Mouse (Mus musculus) hindbrain, embryonic 15.5 days (tissue): Measurements from ENCODE around the gene Scrg1. TPM values are rescaled to one million over a fixed set of nuclear protein-coding genes. Genes with fewer than 3 reads are reported as not detected.
"Not testable (repeated sequence)": the region's sequence is repeated elsewhere in the genome, so short reads cannot be mapped to it uniquely, and the experiment has no call there.

Experiments used
- ATAC-seq: fragments of 200-750 bp; cut with Nextera tagmentation; 2 replicates; pipeline ENCODE4 v1.8.0; 2017; ENCODE audit warnings: low read depth, moderate number of reproducible peaks, moderate TSS enrichment; ENCODE audit not compliant: low FRiP score
- H3K27ac ChIP-seq: fragments of 300-500 bp; sonication (generic); replicated peaks from 2 replicates; pipeline ENCODE4 v1.5.1; 2015; ENCODE audit warnings: mild to moderate bottlenecking, inconsistent platforms
- H3K27me3 ChIP-seq: fragments of 300-500 bp; sonication (generic); 2 replicates; pipeline ENCODE4 v1.6.1; 2015; ENCODE audit warnings: control low read depth, inconsistent platforms
- H3K36me3 ChIP-seq: fragments of 300-500 bp; sonication (generic); 2 replicates; pipeline ENCODE4 v1.6.1; 2015; ENCODE audit warnings: control low read depth, inconsistent platforms
- H3K4me1 ChIP-seq: fragments of 300-500 bp; sonication (generic); replicated peaks from 2 replicates; pipeline ENCODE4 v1.6.1; 2015; ENCODE audit warnings: control low read depth, inconsistent platforms
- H3K4me2 ChIP-seq: fragments of 300-500 bp; sonication (generic); 2 replicates; pipeline ENCODE4 v1.6.1; 2015; ENCODE audit warnings: moderate library complexity, mild to moderate bottlenecking, inconsistent platforms
- H3K4me3 ChIP-seq: fragments of 300-500 bp; sonication (generic); 2 replicates; pipeline ENCODE4 v1.5.1; 2015; ENCODE audit warnings: mild to moderate bottlenecking, inconsistent platforms
- H3K9ac ChIP-seq: fragments of 300-500 bp; sonication (generic); 2 replicates; pipeline ENCODE4 v1.6.1; 2015; ENCODE audit warnings: inconsistent platforms
- H3K9me3 ChIP-seq: fragments of 300-500 bp; sonication (generic); 2 replicates; pipeline ENCODE4 v1.6.1; 2016; ENCODE audit warnings: control low read depth, inconsistent platforms
- WGBS: fragments of 180-500 bp; shearing (Covaris S2); methylation state at CpG from one replicate; pipeline ENCODE4 v1.1.7; 2015; 5-methylcytosine and 5-hydroxymethylcytosine counted together
- polyA plus RNA-seq: library from polyadenylated mRNA; unstranded; fragments of >200 nt; fragmentation: Nextera tagmentation; extraction: Ambion mirVana; gene quantifications from 2 replicates; pipeline ENCODE4 v1.2.1, GENCODE M21; 2015

Gene Scrg1
- polyA plus RNA-seq, 1 experiment from 2014 or later: 8.4 TPM

DNA sequence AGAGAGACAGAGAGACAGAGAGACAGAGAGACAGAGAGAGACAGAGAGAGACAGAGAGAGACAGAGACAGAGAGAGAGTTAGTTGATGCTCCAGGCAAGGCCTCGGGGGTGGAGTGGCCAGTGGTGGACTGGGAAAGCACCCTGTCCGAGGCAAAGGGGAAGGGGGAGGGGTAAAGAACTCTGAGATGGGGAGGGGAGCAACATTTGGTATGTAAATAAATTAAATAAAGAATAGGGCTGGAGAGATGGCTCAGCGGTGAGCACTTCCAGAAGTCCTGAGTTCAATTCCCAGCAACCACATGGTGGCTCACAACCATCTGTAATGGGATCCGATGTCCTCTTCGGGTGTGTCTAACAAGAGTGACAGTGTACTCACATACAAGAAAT is 25.8 kb upstream of the Scrg1 start:
- H3K9me3 ChIP-seq, H3K27ac ChIP-seq, H3K4me1 ChIP-seq, H3K27me3 ChIP-seq, H3K9ac ChIP-seq, H3K36me3 ChIP-seq, ATAC-seq, H3K4me2 ChIP-seq, H3K4me3 ChIP-seq: not testable (repeated sequence)
- 58% methylated on average over 5 of the region's 5 CpGs for WGBS

DNA sequence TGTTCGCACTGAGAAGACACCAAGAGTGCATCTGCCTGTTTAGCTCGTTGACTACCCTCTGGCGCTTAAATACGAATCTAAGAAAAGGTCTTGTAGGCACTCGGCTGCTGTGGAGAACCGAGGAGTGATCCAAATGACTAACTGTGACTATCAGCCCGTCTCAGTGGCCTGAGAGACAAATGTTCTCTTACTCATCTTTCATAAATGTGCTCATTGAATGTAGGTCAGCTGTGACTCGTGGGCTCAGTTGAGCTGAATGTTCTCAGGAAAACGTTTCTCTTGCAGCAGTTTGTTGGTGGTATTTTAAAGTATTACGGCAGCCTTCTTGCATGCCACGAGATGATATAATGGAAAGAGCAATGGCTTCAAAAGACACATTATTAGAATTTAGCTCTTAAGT is 24.8 kb upstream of the Scrg1 start:
- H3K36me3 ChIP-seq: no peaks in the 10 kb centered on the region
- H3K9me3 ChIP-seq: no peaks in the 10 kb centered on the region
- no peak overlapping the region for H3K4me2 ChIP-seq
- no peak overlapping the region for H3K4me3 ChIP-seq
- WGBS: 83% methylated on average over 11 of the region's 11 CpGs
- H3K27me3 ChIP-seq: no peaks in the 10 kb centered on the region
- H3K27ac ChIP-seq: no peak overlapping the region
- no peaks in the 10 kb centered on the region for H3K4me1 ChIP-seq
- ATAC-seq: no peak
- H3K9ac ChIP-seq: no peak overlapping the region

DNA sequence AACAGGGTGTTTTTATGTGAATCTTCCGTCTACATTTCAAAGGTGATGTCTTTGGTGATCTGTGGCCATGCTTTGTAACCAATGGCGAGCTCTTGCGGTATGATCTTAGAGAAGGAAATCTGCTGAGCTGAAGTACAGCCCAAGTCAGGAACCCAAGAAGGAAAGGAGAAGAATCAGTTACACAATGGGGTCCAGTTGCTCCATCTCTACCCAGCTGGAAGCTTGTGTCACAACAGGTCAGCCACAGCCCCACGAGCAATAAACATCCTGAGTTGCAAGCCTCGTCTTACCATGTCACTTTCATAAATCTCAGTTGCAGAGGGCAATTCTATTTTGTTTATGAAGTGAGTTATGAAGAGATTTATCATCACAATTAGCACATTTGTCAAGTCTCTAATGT is 22.9 kb upstream of the Scrg1 start:
- no peaks in the 10 kb centered on the region for H3K27me3 ChIP-seq
- ATAC-seq: no peak
- H3K27ac ChIP-seq: no peak overlapping the region
- no peak overlapping the region for H3K4me3 ChIP-seq
- H3K36me3 ChIP-seq: no peaks in the 10 kb centered on the region
- 82% methylated on average over 5 of the region's 5 CpGs for WGBS
- H3K4me2 ChIP-seq: no peak overlapping the region
- no peak overlapping the region for H3K9ac ChIP-seq
- H3K9me3 ChIP-seq: no peaks in the 10 kb centered on the region
- H3K4me1 ChIP-seq: peaks cover 3% of the 10 kb centered on the region; the same call in 1 of the 2 replicates

- H3K27ac ChIP-seq: 0 out of 2 replicates have a peak overlapping the region, but pooled peaks have one; percentile 18
- H3K36me3 ChIP-seq: no peaks in the 10 kb centered on the region
- no peak overlapping the region for H3K9ac ChIP-seq
- H3K9me3 ChIP-seq: no peaks in the 10 kb centered on the region
- H3K27me3 ChIP-seq: no peaks in the 10 kb centered on the region
- 47% methylated on average over 18 of the region's 18 CpGs for WGBS
- 0 out of 2 replicates have a peak overlapping the region, but pooled peaks have one; percentile 12 for H3K4me2 ChIP-seq
- ATAC-seq: peak; percentile 83
- no peak overlapping the region for H3K4me3 ChIP-seq
- H3K4me1 ChIP-seq: peaks cover 3% of the 10 kb centered on the region; the same call in 1 of the 2 replicates
Measured at GRCm38 (mm10) chr8:57435768-57436436, 19.8 kb upstream of the Scrg1 start.

GRCm38 (mm10) chr8:57436437-57436796 is 19.3 kb upstream of the Scrg1 start:
- no peak overlapping the region for H3K4me3 ChIP-seq
- 70% methylated on average over 9 of the region's 9 CpGs for WGBS
- peaks cover 3% of the 10 kb centered on the region; the same call in 1 of the 2 replicates for H3K4me1 ChIP-seq
- H3K27me3 ChIP-seq: no peaks in the 10 kb centered on the region
- 0 out of 2 replicates have a peak overlapping the region, but pooled peaks have one; percentile 12 for H3K4me2 ChIP-seq
- peak; percentile 63; the same call in 1 of the 2 replicates for ATAC-seq
- H3K9ac ChIP-seq: no peak overlapping the region
- no peaks in the 10 kb centered on the region for H3K36me3 ChIP-seq
- H3K27ac ChIP-seq: 0 out of 2 replicates have a peak overlapping the region, but pooled peaks have one; percentile 18
- no peaks in the 10 kb centered on the region for H3K9me3 ChIP-seq

- WGBS: 85% methylated on average over 4 of the region's 4 CpGs
- no peak overlapping the region for H3K27ac ChIP-seq
- H3K4me3 ChIP-seq: no peak overlapping the region
- no peaks in the 10 kb centered on the region for H3K36me3 ChIP-seq
- no peaks in the 10 kb centered on the region for H3K27me3 ChIP-seq
- ATAC-seq: no peak
- peaks cover 3% of the 10 kb centered on the region; the same call in 1 of the 2 replicates for H3K4me1 ChIP-seq
- no peak overlapping the region for H3K9ac ChIP-seq
- H3K9me3 ChIP-seq: no peaks in the 10 kb centered on the region
- no peak overlapping the region for H3K4me2 ChIP-seq
Measured at GRCm38 (mm10) chr8:57441131-57441530, 14.6 kb upstream of the Scrg1 start.

- Histone ChIP-seq H3K36me3 (no peaks in the 10 kb centered on the region), H3K4me2 (no peak overlapping the region), H3K9ac (no peak overlapping the region), H3K4me1 (no peaks in the 10 kb centered on the region), H3K27me3 (no peaks in the 10 kb centered on the region), H3K4me3 (no peak overlapping the region), H3K9me3 (no peaks in the 10 kb centered on the region), H3K27ac (no peak overlapping the region)
- ATAC-seq: no peak
- 91% methylated on average over 5 of the region's 5 CpGs for WGBS
Measured at GRCm38 (mm10) chr8:57441556-57441955, 14.2 kb upstream of the Scrg1 start.

DNA sequence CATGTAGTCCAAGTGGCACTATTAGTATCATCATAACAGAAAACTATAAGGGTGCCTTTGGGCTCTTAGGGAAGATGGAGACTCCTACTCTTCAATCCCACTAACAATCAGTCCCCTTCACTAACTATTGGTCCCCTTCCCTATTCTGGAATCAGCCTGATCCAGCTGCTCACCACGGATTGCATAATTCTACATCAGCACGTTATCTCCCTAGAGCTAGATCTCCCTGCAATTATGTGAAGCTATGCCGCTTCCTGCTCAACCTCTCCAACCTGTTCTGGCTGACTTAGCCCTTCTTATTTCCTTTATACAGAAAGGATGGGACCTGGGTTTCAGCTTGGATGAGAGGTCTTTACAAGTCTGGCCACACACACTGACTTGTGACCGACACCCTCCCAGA is 12.4 kb upstream of the Scrg1 start:
- Histone ChIP-seq H3K9ac (no peak overlapping the region), H3K4me3 (no peak overlapping the region), H3K27ac (no peak overlapping the region), H3K36me3 (no peaks in the 10 kb centered on the region), H3K9me3 (no peaks in the 10 kb centered on the region), H3K27me3 (no peaks in the 10 kb centered on the region), H3K4me2 (no peak overlapping the region), H3K4me1 (no peaks in the 10 kb centered on the region)
- 77% methylated on average over 4 of the region's 4 CpGs for WGBS
- no peak for ATAC-seq

- H3K36me3 ChIP-seq, H3K4me3 ChIP-seq, H3K27ac ChIP-seq, H3K4me1 ChIP-seq, ATAC-seq, H3K27me3 ChIP-seq, H3K4me2 ChIP-seq, H3K9ac ChIP-seq, H3K9me3 ChIP-seq: not testable (repeated sequence)
- WGBS: 81% methylated on average over 5 of the region's 5 CpGs
Measured at GRCm38 (mm10) chr8:57445901-57446300, 9.8 kb upstream of the Scrg1 start.

GRCm38 (mm10) chr8:57450726-57451125 is 5.0 kb upstream of the Scrg1 start:
- ATAC-seq: no peak
- no peak overlapping the region for H3K27ac ChIP-seq
- H3K4me3 ChIP-seq: no peak overlapping the region
- H3K36me3 ChIP-seq: no peaks in the 10 kb centered on the region
- H3K4me1 ChIP-seq: no peaks in the 10 kb centered on the region
- 78% methylated on average over 7 of the region's 7 CpGs for WGBS
- no peaks in the 10 kb centered on the region for H3K9me3 ChIP-seq
- no peak overlapping the region for H3K4me2 ChIP-seq
- no peak overlapping the region for H3K9ac ChIP-seq
- H3K27me3 ChIP-seq: no peaks in the 10 kb centered on the region

- no peaks in the 10 kb centered on the region for H3K4me1 ChIP-seq
- H3K27ac ChIP-seq: no peak overlapping the region
- 99% methylated on average over 4 of the region's 4 CpGs for WGBS
- no peak overlapping the region for H3K4me3 ChIP-seq
- no peak for ATAC-seq
- no peaks in the 10 kb centered on the region for H3K27me3 ChIP-seq
- H3K9ac ChIP-seq: no peak overlapping the region
- no peaks in the 10 kb centered on the region for H3K36me3 ChIP-seq
- H3K4me2 ChIP-seq: no peak overlapping the region
- H3K9me3 ChIP-seq: no peaks in the 10 kb centered on the region
Measured at GRCm38 (mm10) chr8:57451896-57452295, 3.8 kb upstream of the Scrg1 start.

- Histone ChIP-seq H3K4me2 (no peak overlapping the region), H3K9ac (no peak overlapping the region), H3K4me1 (no peaks in the 10 kb centered on the region), H3K4me3 (no peak overlapping the region), H3K9me3 (no peaks in the 10 kb centered on the region), H3K27ac (no peak overlapping the region), H3K27me3 (no peaks in the 10 kb centered on the region), H3K36me3 (no peaks in the 10 kb centered on the region)
- WGBS: 89% methylated on average over 2 of the region's 2 CpGs
- ATAC-seq: no peak
Measured at GRCm38 (mm10) chr8:57453361-57453760, 2.4 kb upstream of the Scrg1 start.

DNA sequence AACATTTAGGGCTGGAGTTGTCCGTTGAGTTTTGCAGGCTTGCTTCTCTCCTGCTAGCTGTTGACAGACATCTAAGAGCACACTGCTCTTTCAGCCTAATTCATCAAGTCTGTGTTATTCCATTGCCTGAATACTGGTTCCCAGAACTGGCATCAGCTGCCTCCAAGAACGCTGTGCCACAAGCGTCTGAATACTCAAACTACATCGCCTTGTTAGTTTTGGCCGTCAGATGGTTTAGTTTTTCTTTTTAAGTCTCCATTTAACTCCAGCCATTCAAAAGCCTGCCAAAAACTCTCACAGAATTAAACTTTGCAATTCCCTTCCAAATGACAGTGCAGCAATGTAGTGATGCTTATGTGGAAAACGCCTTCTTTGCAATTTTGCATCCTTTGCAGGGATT is 1.4 kb downstream of the Scrg1 start:
- Histone ChIP-seq H3K36me3 (no peaks in the 10 kb centered on the region), H3K4me3 (no peak overlapping the region), H3K9ac (no peak overlapping the region), H3K4me2 (no peak overlapping the region), H3K9me3 (no peaks in the 10 kb centered on the region), H3K4me1 (no peaks in the 10 kb centered on the region), H3K27ac (no peak overlapping the region), H3K27me3 (no peaks in the 10 kb centered on the region)
- no peak for ATAC-seq
- WGBS: 76% methylated on average over 6 of the region's 6 CpGs
